Mouse (Mus musculus): Measurements from ENCODE around the gene Pdlim4. TPM values are rescaled to one million over a fixed set of nuclear protein-coding genes. Genes with fewer than 3 reads are reported as not detected.

Pdlim4 gene
- 100 to 1,000 TPM in 1 of 2 experiments, 1 to 10 TPM in 1; 2.8 to 154 TPM for polyA plus RNA-seq (2017; shearing (Covaris generic))

GRCm38 (mm10) chr11:54068520-54069371 is at the start of gene Pdlim4:
TSS of gene Pdlim4 (minus strand) at chr11:54069014.

GRCm38 (mm10) chr11:54100045-54100691 is 31.4 kb upstream of the Pdlim4 start, which contains the start of gene P4ha2:
TSS of gene P4ha2 (plus strand) at chr11:54100095.

GRCm38 (mm10) chr11:54028044-54028951 is 40.5 kb downstream of the Pdlim4 start, which contains the start of gene Slc22a4:
TSS of gene Slc22a4 (minus strand) at chr11:54028090.

Other genes starting within 250 kb of the Pdlim4 start
- 10 to 100 TPM; 41.9 to 52.3 TPM for gene Gm12216, start 209.8 kb downstream of the Pdlim4 start, polyA plus RNA-seq (2017; shearing (Covaris generic))
- gene Slc22a5, start 177.4 kb downstream of the Pdlim4 start, polyA plus RNA-seq (2017; shearing (Covaris generic)), result 10 to 100 TPM; 17.8 to 19.1 TPM
- 1 to 10 TPM in 1 of 2 experiments, under 1 TPM in 1; 0.26 to 1.2 TPM for gene Slc22a21, start 88.7 kb downstream of the Pdlim4 start, polyA plus RNA-seq (2017; shearing (Covaris generic))
- gene Slc22a4, start 40.9 kb downstream of the Pdlim4 start, polyA plus RNA-seq (2017; shearing (Covaris generic)), result under 1 TPM in 1 of 2 experiments, not detected in 1; 0.54 TPM
- gene P4ha2, start 31.1 kb upstream of the Pdlim4 start, polyA plus RNA-seq (2017; shearing (Covaris generic)), result under 1 TPM in 1 of 2 experiments, not detected in 1; 0.42 TPM
- gene Csf2, start 180.7 kb upstream of the Pdlim4 start, polyA plus RNA-seq (2017; shearing (Covaris generic)), result under 1 TPM; 0.59 to 0.75 TPM
- gene Il3, start 198.3 kb upstream of the Pdlim4 start, polyA plus RNA-seq (2017; shearing (Covaris generic)), result not detected
- gene Acsl6, start 234.8 kb upstream of the Pdlim4 start, polyA plus RNA-seq (2017; shearing (Covaris generic)), result not detected